Mouse (Mus musculus): ENCODE data around the gene Elmo1.

GRCm38 (mm10) chr13:20101691-20102090 lies 11.3 kb downstream of the Elmo1 start:
- no peak for TF ChIP-seq POLR2A (IDR thresholded peaks at IDR 0.05; ENCODE audit: extremely low read depth, insufficient read depth, low read length)
- no peak for TF ChIP-seq CTCF (IDR thresholded peaks at IDR 0.05; ENCODE audit: low read depth, low read length)

All from liver, adult 2 months (tissue).